Mouse (Mus musculus): ENCODE results near the gene Pcp4l1.

The Pcp4l1 gene

GRCm38 (mm10) chr1:171193911-171194830 lies 1.9 kb downstream of the Pcp4l1 start:
- in situ Hi-C loops (cut with MboI; ENCODE audit: low pct_unique_long_range_greater_than_20kb in 1 of 2, low sequenced_read_pairs in 2 of 2, unreplicated experiment in 1 of 2), result no loop called here

DNA sequence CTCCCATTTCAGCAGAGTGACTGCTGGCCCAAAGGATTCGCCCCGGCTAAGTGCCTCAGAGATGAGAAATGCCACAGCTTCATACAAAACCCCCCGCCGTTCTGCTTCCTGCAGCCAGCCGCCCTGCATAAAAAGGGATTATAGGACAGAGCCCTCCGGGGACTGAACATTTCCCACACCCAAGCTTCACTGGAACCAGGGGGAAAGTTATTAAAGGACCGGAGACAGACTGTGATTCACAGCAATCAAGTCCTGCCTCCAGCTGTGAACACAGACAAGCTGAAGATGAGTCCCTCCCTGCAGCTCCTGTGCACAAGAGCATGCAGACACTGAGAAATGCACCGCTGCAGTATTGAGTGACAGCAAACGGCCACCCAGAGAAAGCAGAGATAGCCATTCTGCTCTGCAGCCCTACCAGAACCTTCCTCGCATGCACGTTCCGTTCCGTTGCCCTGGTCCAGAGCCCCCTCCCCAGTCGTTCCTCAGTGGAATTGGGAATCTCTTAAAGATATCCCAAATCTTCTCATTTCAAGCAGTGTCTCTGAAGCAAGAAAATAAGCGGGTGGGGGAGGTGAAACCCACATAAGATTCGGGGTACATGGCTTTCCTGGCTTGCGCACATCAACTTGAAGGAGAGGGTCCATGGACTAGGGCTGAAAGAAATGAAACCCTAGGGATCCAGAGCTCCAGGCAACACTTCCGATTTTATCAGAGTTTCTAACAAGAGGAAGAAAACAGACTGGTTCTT lies 2.8 kb downstream of the Pcp4l1 start:
- in situ Hi-C loops (cut with MboI; ENCODE audit: low pct_unique_long_range_greater_than_20kb in 1 of 2, low sequenced_read_pairs in 2 of 2, unreplicated experiment in 1 of 2), result no loop called here

- in situ Hi-C loops (cut with MboI; ENCODE audit: low pct_unique_long_range_greater_than_20kb in 1 of 2, low sequenced_read_pairs in 2 of 2, unreplicated experiment in 1 of 2), result no loop called here
These were observed 3.8 kb downstream of the Pcp4l1 start for GRCm38 (mm10) chr1:171192283-171192682.

- in situ Hi-C loops (cut with MboI; ENCODE audit: low pct_unique_long_range_greater_than_20kb in 1 of 2, low sequenced_read_pairs in 2 of 2, unreplicated experiment in 1 of 2), result no loop called here
These were observed 5.2 kb downstream of the Pcp4l1 start for GRCm38 (mm10) chr1:171190832-171191231.

GRCm38 (mm10) chr1:171189476-171190114 lies 6.5 kb downstream of the Pcp4l1 start:
- in situ Hi-C loops (cut with MboI; ENCODE audit: low pct_unique_long_range_greater_than_20kb in 1 of 2, low sequenced_read_pairs in 2 of 2, unreplicated experiment in 1 of 2), result no loop called here

GRCm38 (mm10) chr1:171189046-171189445 lies 7.0 kb downstream of the Pcp4l1 start:
- in situ Hi-C loops (cut with MboI; ENCODE audit: low pct_unique_long_range_greater_than_20kb in 1 of 2, low sequenced_read_pairs in 2 of 2, unreplicated experiment in 1 of 2), result no loop called here

DNA sequence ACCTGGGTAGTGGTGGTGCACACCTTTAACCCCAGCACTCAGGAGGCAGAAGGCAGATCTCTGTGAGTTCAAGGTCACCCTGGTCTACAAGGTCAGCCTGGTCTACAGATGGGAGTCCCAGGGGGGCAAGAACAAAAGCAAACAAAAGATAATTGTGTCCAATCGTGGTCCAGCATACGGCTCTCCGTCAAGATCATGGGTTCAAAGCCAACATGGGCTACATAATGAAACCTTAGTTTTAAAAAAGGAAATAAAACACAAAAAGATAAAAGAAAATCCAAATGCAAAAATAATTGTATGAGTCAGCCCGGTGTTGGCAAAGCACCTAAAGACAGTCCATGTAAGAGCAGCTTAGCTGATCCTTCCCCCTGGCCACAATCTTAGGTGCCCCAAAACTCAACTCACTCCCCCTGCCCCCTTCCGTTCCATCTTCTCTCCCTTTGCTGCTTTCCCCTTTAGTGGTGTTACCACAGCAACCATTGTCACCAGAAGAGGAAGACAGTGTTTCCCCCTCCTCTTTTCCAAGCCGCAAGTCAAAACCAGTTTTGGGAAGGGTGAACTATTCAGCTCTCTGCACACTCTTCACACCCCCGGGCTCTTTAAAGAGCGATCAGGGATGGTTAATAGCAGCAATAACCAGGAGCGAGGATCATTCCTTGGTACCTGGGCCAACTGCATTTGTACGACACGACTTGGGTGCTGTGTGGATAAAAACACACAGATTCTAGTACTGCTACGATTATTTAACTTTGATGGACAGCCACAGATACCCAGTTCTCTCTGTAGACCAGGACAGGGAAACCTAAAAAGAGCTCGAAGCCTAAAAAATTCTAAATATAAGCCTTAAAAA lies 8.0 kb downstream of the Pcp4l1 start:
- in situ Hi-C loops (cut with MboI; ENCODE audit: low pct_unique_long_range_greater_than_20kb in 1 of 2, low sequenced_read_pairs in 2 of 2, unreplicated experiment in 1 of 2), result no loop called here

- in situ Hi-C loops (cut with MboI; ENCODE audit: low pct_unique_long_range_greater_than_20kb in 1 of 2, low sequenced_read_pairs in 2 of 2, unreplicated experiment in 1 of 2), result no loop called here
These were observed 10.4 kb downstream of the Pcp4l1 start for GRCm38 (mm10) chr1:171185655-171186054.

DNA sequence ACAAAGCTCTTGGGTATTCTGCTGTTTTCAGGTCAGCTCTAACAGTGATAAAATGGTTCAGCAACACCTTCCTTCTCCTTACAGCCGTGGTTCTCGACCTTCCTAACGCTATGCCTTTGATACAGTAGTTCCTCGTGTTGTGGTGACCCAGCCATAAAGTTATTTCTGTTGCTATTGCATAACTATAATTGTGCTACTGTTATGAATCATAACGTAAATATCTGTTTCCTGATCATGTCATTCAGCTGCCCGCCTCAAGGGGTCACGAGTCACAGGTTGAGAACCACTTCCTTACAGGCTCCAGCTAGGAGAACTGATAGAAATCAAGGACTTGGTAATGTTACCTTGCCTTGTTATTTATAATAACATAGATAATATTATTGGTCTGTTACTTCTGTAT lies 11.8 kb downstream of the Pcp4l1 start:
- in situ Hi-C loops (cut with MboI; ENCODE audit: low pct_unique_long_range_greater_than_20kb in 1 of 2, low sequenced_read_pairs in 2 of 2, unreplicated experiment in 1 of 2), result no loop called here

GRCm38 (mm10) chr1:171183620-171184019 lies 12.4 kb downstream of the Pcp4l1 start:
- in situ Hi-C loops (cut with MboI; ENCODE audit: low pct_unique_long_range_greater_than_20kb in 1 of 2, low sequenced_read_pairs in 2 of 2, unreplicated experiment in 1 of 2), result no loop called here

GRCm38 (mm10) chr1:171183025-171183424 lies 13.0 kb downstream of the Pcp4l1 start:
- in situ Hi-C loops (cut with MboI; ENCODE audit: low pct_unique_long_range_greater_than_20kb in 1 of 2, low sequenced_read_pairs in 2 of 2, unreplicated experiment in 1 of 2), result no loop called here

DNA sequence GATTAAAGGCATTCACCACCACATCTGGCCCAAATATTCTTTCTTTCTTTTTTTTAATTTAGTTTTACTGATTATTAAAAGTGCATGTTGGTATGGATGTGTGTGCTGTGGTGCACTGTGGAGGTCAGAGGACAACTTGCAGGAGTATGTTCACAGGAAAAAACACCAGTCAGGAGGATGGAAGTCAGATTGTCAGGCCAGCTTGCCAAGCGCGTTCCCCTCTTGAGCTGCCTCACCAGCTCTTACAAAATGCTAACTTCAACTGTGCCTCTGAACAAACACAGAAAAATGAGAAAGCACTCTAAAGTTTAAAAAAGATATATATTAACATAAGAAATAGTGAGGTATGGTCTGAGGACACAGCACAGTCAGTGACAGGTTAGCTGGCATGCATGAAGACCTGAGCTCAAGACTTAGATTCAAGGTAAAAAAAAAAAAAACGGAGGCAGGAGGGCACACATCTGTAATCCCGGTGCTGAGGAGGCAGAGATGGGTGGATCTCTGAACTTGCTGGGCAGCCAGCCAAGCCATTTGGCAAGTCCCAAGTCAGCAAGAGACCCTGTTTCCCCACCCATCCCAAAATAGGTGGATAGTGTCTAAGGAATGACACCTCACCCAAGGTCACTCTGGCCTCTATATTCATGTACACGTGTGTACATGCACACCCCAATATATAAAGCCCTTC lies 16.4 kb downstream of the Pcp4l1 start:
- in situ Hi-C loops (cut with MboI; ENCODE audit: low pct_unique_long_range_greater_than_20kb in 1 of 2, low sequenced_read_pairs in 2 of 2, unreplicated experiment in 1 of 2), result no loop called here

DNA sequence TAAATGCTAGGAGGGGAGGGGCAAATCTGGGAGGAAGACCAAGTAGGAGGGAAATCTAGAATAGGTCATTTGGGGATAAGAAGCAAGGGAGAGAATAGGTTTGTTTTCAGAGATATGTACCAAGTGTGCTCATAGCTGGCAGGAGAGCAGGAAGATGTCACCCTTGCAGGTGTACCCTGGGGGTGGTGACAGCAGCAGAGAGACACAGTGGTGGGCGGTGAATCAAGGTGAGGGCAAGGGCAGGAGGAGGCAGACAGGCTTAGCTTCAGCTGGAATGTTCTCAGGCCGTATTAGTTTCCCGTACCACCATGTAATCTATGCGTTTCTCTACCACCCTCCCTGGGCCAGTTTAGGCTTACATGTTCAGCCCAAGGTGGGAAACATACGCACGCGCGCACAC lies 23.3 kb downstream of the Pcp4l1 start:
- in situ Hi-C loops (cut with MboI; ENCODE audit: low pct_unique_long_range_greater_than_20kb in 1 of 2, low sequenced_read_pairs in 2 of 2, unreplicated experiment in 1 of 2), result no loop called here

DNA sequence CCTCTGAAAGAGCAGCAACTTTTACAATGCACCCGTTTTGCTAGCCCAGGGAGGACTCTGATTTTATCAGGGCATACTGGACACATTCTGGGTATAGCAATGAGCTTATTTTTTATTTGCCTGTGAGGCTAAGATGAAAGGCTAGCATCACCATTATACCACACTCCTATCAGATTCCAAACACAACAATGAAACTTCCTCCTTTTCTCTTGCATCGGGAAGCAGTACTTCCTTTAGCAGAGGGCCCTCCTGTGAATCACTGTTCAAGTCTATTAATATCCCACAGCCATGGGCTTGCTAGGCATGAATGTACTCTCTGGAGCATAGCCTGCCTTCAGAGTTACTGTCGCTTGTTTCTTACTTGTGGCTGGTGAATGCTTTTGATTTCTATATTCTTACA lies 24.9 kb downstream of the Pcp4l1 start:
- in situ Hi-C loops (cut with MboI; ENCODE audit: low pct_unique_long_range_greater_than_20kb in 1 of 2, low sequenced_read_pairs in 2 of 2, unreplicated experiment in 1 of 2), result no loop called here

DNA sequence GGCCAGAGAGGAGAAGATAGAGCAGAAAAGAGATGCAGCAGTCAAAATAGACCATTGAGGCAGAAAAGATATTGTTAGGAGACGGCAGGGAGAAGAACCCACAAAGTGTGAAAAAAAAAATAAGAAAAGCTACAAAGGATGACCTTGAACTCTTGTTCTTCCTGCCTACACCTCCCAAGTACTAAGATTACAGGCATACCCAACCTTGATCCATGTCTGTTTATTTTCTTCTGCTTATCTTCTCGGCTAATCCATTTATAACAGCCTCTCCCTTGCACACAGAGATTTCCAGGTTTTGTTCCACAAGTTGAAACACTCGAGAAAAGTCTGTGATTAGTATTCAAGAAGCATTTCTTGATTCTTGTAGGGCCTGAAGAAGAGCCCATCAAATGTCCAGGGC lies 26.2 kb downstream of the Pcp4l1 start:
- in situ Hi-C loops (cut with MboI; ENCODE audit: low pct_unique_long_range_greater_than_20kb in 1 of 2, low sequenced_read_pairs in 2 of 2, unreplicated experiment in 1 of 2), result no loop called here

- in situ Hi-C loops (cut with MboI; ENCODE audit: low pct_unique_long_range_greater_than_20kb in 1 of 2, low sequenced_read_pairs in 2 of 2, unreplicated experiment in 1 of 2), result no loop called here
These were observed 27.2 kb downstream of the Pcp4l1 start for GRCm38 (mm10) chr1:171168906-171169305.

- in situ Hi-C loops (cut with MboI; ENCODE audit: low pct_unique_long_range_greater_than_20kb in 1 of 2, low sequenced_read_pairs in 2 of 2, unreplicated experiment in 1 of 2), result no loop called here
These were observed 30.3 kb downstream of the Pcp4l1 start for GRCm38 (mm10) chr1:171165629-171166345.

All from mouse embryonic stem cell (cell line).